Mouse (Mus musculus) inflammation-experienced regulatory T-cells, adult 6 months (primary cell): ENCODE measurements around the gene 4931409K22Rik. TPM values are rescaled to one million over a fixed set of nuclear protein-coding genes. Genes with fewer than 3 reads are reported as not detected.

Experiments used
- ATAC-seq: one replicate; pipeline ENCODE4 v1.8.0; 2017
- polyA plus RNA-seq, 3 experiments: library from polyadenylated mRNA; unstranded; fragments of 100-300 nt; shearing (Covaris generic); gene quantifications; one replicate each; pipeline ENCODE4 v1.2.1; 2017

4931409K22Rik gene
- polyA plus RNA-seq: not detected

DNA sequence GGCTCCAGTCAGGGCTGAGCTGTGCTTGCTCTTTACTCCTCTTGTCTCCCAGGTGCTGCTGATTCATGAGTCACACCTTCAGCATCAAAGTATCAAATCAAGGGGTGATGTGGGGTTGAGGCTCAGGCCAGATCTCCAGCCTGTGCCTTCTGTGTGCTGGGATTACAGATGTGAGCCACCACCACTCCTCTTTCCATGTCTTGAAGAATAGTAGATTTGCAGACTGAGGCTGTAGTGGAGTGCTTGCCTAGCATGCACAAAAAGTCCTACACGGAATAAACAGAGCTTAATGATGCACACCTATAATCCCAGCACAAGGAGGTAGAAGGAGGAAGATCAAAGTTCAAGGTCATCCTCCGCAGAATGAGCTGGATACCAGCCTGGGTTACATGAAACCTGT, at the start of gene 4931409K22Rik:
Gene 4931409K22Rik, minus strand, starts transcription at position 101 of the 400 bp plus-strand sequence.
- no peak for ATAC-seq

DNA sequence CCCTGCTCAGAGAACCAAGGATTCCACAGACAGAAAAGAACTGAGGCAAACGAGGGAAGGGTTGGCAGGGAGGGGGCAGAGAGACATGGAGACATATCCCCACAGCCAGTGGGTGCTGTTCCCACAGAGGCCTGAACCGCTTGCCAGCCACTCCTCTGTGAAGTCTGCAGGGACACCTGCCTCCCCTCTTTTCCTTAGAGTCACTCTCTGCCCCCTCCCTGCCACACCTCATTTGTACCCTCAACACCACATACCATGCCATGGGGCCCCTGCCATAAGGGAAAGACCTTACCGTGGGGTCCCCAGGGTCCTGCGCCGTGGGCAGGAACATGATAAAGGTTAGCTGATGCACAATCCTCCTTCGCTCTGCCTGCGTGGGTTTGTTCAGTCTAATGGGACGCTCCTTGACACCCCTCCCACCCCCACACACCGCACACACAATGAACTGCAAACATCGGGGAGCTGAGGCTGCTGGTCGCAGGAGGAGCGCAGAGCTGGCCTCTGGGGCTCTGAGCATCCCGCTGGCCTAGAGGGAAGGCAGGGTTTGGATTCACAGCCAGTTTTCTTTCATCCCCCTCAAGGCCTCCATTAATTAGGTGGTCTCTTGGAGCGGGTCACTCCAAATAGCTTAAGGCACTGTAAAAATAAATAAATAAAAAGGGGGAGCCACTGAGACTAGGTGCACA, 49.5 kb upstream of the 4931409K22Rik start:
- no peak for ATAC-seq

DNA sequence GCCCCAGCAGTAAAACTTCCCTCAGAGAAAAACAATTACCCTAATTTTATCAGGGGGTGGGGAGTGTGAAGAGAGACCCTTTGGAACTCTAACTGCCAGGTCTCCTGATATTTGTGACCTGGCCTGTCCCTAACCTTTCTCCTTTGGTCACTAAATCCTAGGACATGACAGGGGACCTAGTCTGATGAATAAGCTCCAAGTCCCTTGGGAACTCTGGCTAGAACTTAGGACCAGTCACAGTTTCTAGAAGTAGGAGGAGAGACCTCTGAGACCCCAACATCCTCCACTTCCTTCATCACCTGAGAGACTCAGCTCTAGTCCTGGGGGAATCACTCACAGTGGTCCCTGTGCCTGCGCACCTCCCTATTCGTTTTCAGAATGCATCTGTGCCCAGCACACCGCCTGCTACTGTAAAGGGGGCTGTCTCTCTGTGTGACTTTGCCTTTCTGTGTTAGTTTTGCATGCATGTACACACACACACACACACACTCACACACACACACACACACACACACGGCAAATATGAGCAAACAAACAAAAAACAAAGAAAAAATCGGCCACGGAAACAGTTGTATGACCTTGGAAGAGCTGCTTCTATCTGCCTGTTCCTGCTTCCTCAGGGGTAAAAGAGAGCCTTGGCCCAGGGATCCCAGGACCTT, 48.8 kb upstream of the 4931409K22Rik start:
- no peak for ATAC-seq

DNA sequence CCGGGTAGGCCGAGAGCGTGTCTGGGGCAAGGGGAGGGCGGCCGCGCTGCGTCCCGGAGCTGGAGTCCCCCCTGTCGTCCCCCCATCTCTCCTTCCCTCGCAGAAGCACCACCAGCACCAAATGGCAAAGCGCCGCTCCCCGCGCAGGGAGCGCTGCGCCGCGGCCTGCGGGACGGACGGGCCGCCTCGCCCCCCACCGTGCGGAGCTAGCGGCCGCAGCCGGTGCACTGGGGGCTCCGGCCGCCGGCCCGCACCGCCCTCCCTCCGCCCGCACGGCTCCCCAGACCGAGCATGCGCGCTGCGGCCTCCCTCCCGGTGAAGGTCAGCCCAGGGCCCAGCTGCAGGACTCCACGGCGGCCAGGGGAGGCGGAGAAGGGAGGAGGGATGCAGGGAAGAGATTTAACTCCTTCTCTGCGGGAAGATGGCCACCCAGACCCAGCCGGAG, 48.1 kb upstream of the 4931409K22Rik start:
- no peak for ATAC-seq

DNA sequence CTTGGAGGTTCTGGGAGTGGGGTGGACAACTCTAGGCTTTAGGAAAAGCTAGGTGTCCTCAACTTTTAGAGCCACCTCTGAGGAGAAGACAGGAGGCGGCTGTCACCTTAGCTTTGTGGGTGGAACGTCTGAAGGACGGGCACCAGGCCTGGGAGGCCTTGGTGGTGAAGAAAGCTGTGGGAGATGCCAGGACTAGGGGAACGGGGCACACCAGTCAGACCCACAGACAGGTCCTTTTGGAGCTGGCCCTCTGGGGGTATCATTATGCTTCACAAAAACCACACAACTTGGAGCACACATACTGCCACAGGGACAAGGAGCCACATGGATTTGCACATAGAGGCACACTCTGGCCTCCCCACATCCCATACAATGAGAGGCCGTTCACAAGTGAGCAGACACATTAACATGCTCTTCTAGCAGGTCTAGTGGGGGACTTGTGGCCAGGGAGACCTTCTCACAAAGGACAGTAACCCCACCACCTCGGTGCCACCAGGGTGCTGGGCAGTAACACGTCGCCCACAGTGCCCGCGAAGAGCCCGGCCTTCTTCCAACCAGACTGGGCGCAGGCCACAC, 47.6 kb upstream of the 4931409K22Rik start:
- ATAC-seq: no peak

DNA sequence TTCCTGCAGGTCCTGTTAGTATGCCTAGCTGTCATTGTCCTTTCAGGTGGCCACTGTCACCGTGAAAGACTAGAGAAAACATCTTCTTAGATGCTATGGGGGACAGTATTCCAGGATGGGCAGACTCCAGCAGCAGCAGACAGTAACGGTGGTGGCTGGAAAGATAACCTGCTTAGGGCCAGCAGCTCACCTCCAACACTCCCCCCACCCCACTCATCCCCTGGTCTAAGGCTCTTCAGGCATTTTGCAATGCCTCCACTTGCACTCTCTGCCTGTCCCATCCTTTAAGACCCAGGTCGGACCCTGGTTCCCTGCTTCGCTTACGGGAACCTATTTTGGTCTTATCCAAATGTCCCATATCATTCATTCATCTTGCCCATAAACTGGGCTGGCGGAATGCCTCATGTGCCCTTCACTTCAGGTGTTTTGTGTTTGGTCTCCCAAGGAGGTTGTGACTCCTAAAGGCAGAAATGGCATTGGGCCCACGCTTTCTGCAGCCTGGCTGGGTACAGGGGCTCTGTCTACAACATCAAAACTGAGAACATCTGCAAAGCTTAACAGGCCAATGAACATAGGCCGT, 46.9 kb upstream of the 4931409K22Rik start:
- ATAC-seq: no peak

DNA sequence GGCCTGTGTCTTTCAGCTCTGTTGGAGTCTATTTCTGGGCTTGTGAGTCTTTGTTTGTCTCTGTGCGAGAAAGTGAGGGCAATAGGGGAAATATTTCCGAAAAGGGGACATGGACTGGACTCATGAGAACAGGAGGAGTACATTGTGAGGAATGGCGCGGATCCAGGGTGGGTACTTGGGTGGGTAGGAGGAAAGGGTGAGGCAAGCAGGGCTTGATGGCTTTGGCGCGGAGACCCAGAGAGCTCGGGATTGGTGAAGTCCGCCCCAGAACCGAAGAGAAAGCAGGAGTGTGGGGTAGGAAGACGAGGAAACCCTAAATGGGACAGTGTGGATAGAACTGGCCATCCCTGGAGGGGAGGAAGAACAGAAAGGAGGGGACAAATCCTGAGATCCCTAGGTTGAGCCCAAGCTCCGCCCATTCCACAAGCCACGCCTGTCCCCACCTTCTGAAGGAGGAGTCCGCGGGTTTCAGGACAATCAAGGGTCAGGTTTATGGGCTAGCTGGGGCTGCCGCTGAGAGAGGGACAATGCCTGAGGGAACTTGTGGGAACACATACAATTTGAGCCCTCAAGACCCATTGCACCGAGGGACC, 46.2 kb upstream of the 4931409K22Rik start:
- no peak for ATAC-seq

DNA sequence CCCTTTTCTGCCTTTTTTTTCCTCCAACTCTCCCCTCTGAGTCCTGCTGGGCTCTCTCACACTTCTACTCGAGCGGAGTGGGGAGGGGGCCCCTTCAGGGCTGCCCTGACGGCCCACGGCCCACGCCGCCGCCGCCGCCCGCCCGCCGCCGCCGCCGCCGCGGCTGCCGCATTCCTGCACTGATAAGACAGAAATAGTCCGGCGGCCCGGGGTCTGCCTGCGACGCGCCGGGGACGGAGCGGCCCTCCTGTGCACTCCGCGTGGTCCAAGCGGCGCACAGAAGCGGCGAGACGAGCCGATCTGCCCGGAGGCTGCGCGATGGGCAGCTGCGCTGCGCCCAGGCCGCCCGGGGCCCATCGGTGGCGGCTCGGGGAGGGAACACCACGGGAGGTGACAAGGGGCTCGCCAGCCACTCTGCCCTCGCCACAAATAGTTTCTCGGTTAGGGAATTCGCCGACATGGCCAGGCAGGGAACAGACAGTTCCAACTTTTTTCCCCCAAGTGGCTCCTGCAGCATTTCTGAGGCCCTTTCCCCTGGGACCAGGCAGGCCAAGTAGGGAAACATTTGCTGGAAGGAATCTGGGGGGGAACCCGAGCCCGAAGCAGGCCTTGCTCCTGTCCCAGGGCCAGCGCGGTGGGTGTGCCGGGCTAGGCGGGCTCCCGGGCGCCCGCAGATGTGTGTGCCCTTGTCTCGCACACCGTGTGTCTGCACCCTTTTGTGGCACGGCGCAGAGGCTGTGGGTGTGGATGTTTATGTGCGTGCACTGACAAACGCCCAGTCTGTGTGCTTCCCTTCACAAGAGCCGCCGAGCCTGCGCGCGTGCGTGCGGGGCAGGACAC, 45.5 kb upstream of the 4931409K22Rik start:
- peak; percentile 56 for ATAC-seq

DNA sequence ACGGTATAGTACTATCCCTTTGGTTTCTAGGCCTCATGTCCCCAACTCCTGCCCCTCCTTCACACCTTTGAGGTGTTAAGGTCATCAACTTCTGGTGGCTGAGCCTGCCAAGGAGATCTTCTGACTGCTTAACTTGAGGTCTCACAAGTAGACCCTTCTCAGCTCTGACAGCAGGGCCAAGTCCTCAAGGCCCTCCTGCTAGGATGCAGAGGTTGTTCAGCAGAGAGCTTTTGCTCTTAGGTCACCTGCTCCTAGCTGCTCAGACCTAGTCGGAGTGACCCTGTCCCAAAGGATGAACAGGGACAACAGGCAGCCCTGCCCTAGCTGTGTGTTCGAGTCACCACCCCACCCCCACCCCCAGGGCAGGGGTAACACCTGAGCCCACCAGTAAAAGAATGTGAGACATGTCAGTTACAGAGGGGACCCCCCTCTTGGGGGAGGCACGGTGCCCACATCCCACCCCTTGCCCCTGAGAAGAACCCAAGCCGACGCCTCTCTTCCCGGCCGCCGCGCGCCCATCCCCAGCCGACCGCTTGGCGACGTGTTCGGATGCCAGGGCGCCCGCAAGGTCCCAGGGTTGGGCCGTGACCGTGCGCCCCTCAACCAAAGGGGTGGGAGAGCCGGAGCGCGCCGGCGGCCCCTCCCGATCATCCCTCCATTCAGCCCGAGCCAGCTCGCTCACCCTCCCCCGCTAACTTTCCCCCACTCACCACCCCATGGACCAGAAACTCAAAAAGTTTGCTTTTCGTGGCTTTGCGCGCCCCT, 44.6 kb upstream of the 4931409K22Rik start:
- ATAC-seq: no peak

DNA sequence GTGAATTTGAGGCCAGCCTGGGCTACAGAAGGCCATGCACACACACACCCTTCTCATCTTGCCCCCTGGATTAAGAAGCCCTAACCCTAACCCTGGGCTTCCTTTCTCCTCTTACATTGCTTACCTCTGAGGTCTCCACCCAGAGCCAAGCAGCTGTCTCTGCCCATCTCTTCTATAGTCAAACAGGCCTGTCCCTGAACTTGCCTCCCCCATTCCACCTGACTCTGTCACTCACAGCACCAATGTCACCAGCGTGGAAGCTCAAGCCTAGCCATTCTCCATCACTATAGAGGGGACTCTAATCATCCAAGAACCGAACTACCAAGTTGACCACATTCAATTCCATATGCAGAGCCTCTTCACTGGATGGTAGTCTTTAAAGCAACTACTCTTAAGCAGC, 43.6 kb upstream of the 4931409K22Rik start:
- ATAC-seq: no peak

DNA sequence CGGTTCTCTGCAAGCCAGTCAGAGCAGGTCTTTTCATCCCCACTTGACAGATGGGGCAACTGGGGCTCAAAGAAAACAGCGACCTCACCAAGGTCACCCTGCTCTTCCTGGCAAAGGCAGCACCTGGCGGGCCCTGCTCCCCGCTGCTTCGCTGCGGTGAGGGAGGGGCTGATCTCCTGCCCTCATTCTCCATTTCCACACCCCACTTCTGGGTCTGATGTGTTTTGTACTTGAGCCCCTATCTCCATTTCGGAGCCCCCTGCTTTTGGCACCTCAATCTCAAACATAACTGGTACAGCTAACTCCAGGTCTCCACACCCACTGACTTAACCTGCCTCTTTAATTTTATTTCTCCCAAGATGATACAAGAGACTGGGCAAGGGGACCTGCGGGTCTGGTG, 42.5 kb upstream of the 4931409K22Rik start:
- ATAC-seq: no peak

DNA sequence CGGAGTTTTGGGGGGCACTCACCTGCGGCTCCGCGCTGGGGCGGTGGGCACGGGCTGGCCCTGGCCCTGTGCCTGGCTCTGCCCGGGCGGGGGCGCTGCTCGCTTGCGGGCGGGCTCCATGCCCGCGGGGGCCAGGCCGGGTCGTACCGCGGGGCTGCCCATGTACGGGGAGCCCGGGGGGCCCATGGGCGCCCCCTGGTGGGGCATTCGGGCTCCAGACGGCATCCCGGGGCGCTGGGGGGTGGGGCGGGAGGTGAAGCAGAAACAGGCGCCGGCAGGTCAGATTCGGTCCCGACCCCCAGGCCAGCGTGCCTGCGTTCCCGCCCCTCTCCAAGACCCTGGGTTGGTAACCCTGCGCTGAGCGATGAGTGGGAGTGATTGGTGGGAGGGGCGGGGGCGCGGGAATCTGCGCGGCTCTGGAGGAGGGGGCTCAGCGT, 42.0 kb upstream of the 4931409K22Rik start:
- peak; percentile 20 for ATAC-seq

DNA sequence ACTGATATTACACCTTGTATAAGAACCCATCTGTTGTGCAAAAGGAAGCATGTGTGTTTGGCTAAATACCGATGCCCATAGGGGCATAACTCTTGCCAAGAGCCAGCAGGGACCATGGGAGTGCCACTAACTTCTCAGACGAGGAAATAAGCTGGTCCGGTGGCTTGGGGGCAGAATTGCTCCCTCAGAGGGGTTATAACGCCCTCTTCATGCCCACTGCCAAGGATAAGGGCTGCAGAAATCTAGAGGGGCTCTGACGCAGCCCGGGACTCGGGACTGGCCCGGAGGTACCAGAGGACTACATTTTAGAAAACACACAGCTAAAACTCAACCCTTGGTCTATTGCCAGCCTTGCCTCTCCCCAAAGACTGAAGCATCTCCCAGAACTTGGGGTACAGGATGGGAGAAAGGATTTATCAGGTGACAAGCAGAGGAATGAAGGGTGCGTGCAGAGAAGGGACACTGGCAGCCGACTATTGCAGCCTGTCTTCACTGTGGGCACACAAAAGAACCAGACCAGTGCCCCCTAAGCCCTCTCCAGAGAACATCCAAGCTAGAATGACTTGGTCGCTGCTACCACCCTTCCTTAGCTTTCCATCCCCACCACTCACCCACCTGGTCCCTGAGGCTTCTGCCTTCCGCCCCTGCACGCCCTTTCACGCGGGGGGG, 41.4 kb upstream of the 4931409K22Rik start:
- no peak for ATAC-seq

DNA sequence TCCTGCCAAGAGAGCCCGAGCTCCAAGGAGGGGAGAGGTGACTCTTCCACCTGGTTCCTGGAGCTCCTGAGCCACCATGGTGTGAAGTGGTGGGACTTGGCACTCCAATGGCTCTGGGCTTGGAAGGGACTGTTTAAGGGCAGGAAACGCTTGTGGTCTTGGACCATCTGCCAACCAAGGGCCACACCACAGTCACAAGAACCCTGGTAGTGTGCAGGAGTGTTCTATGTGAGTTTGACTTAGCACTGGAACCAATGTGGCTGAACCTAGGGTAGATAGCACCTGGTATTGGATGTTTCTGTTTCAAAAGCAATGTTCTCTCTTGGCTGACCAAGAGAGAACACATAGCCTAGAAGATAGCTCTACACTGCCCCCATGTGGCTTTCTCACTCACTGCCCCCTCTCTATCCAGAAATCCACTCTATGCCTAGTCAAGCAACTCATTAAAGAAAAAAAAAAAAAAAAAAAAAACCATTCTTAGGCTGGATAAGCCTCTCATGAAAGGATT, 40.7 kb upstream of the 4931409K22Rik start:
- peak; percentile 74 for ATAC-seq

DNA sequence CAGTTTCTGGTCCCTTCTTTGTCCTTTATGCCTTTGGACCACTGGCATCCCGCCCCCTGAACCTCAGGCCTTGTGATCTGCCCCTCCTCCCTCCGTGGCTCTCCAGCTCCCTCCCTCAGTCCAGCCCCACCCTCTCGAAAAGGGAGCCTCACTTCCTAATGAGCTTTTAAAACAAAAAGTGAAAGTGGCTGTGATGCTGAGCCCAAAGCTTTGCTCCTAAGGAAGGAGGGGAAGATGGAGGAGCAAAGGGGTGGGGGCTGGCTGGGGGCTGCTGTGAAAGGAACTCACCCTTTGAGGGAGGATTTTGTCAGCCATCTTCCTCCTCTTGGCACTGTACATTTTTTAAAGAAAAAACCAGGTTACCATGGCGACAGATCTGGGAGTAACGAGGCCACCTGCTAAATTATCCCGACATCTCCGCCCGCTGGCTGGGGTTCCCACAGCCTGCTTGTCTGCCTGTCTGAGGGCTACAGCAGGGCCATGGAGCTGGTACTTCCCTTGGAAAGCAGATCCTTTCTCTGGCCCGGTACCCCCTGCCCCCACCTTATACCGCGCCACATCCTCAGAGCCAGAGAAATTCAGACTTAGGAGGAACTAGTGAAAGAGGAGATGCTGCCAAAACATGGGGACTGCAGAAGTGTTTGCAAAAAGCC, 40.0 kb upstream of the 4931409K22Rik start:
- ATAC-seq: peak; percentile 67

DNA sequence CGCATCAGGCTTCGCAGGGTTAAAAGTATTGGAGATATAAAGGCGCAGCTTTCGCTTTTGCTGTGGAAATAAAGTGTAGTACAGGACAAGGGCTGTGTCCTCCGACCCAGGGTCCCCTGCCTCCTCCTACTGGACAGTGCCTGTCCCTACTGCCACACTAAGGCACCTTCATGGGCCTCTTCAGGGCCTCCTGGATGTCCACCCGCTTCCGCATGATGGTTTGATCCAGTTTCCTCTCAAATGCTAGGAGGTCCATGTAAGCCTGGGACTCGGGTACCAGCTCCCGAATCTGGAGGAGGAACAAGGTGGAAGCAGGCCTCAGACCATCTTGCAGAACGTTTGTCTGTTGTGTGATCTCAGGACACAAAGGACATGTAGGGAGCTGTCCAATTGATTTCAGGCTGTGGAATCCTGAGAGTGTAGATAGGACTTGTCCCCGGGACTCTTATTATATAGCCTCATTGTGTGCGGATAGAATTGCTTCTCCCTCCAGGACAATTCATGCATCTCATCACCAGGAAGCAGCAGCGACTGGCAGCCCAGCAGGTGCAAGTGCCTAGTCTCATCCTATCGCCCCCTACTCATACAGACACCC, 39.3 kb upstream of the 4931409K22Rik start:
- no peak for ATAC-seq

DNA sequence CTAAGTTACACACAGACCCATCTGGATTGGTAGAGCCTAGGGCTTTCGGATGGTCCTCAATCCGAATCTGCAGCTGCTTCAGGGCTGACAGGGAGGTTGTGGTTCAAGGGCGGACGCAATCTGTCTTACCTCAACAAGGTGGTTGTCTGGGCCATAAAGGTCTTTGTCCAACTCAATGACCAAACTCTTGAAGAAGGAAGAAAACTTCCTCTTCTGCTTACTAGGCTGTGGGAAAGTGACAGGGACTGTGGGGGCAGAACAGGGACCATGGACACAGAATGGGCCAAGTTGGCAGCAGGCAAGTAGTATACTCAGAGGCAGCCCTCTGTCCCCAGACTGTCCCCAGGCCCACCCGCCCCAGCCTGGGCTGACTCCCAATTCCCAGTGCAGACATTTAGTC, 38.7 kb upstream of the 4931409K22Rik start:
- ATAC-seq: no peak

DNA sequence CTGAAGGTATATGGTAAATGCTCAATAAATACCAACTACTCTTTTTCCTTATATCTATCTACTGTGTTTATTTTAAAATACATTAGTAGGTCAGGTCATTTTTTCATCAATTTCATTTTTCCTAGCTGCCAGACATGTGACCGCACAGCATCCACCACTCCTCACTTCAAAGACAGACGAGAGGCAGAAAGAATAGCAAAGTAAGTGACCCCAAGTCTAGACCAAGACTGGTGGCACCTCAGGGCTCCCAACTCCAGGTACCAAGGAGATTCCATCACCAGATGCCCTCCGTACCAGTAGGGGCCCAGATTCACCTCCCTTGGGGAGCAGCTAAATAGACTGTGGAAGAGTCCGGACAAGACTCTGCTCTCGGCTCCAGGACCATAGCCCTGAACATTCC, 37.7 kb upstream of the 4931409K22Rik start:
- no peak for ATAC-seq

DNA sequence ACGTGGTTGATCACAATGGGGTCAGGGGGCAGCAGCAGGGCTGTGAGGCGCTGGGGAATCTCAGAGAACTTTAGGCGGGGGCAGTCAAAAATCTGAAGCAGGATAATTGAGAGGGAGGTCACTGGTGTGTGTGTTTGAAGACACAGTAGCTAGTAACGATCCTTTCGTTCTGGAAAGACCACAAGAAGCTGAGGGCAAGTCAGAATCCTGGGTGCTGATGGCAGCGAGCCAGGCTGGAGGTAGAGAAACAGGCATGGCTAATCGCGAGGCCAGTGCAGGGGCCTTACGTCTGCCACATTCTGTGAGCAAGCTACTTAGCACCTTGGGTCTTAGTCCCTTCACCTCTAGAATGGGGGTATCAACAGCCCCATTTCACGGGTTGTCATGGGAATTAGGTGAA, 37.3 kb upstream of the 4931409K22Rik start:
- no peak for ATAC-seq

DNA sequence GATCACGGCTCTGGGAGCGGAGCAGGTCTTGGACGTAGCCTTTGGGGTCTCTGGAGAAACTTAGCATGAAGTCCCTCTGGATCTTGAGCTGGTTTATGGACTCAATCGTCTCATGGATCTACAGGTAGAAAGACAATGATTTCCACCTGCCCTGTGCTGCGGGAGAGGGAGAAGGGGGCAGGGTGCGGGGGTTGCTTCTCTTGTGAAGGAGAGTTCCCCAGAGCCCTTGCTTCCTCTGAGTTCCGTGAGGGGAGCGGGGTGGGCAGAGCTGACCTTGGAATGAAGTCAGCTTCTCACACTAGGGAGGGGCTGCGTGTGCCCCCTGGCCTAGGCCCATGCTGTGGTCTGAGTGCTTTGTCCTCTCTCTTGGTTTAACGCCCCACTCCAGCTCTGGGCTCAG, 36.6 kb upstream of the 4931409K22Rik start:
- ATAC-seq: no peak
